Mouse (Mus musculus) heart, embryonic 16.5 days (tissue): ENCODE measurements around the gene Lexm. TPM values are rescaled to one million over a fixed set of nuclear protein-coding genes. Genes with fewer than 3 reads are reported as not detected.

Experiments
- ATAC-seq: fragments of 200-750 bp; cut with Nextera tagmentation; replicated peaks from 2 replicates; pipeline ENCODE4 v1.8.0; 2017; ENCODE audit warnings: moderate number of reproducible peaks; ENCODE audit not compliant: insufficient read depth, low FRiP score; ENCODE audit errors: extremely low read depth
- H3K27ac ChIP-seq: fragments of 300-500 bp; sonication (generic); 2 replicates; pipeline ENCODE4 v1.5.1; 2014; ENCODE audit warnings: mild to moderate bottlenecking, low read length, control low read depth, moderate library complexity
- H3K27me3 ChIP-seq: fragments of 300-500 bp; sonication (generic); 2 replicates; pipeline ENCODE4 v1.6.1; 2014; ENCODE audit warnings: low read length, mixed read lengths; ENCODE audit not compliant: control insufficient read depth, insufficient read depth
- H3K36me3 ChIP-seq: fragments of 300-500 bp; sonication (generic); 2 replicates; pipeline ENCODE4 v1.6.1; 2014; ENCODE audit not compliant: control insufficient read depth, insufficient read depth
- H3K4me1 ChIP-seq: fragments of 300-500 bp; sonication (generic); 2 replicates; pipeline ENCODE4 v1.6.1; 2014; ENCODE audit warnings: low read length, mixed read lengths; ENCODE audit not compliant: control insufficient read depth, insufficient read depth
- H3K4me2 ChIP-seq: fragments of 300-500 bp; sonication (generic); 2 replicates; pipeline ENCODE4 v1.6.1; 2014; ENCODE audit warnings: low read depth, mild to moderate bottlenecking, control low read depth, low read length
- H3K4me3 ChIP-seq: fragments of 300-500 bp; sonication (generic); 2 replicates; pipeline ENCODE4 v1.5.1; 2014; ENCODE audit warnings: mild to moderate bottlenecking, control low read depth, low read length
- H3K9ac ChIP-seq: fragments of 300-500 bp; sonication (generic); 2 replicates; pipeline ENCODE4 v1.6.1; 2014; ENCODE audit warnings: low read length, control low read depth
- H3K9me3 ChIP-seq: fragments of 300-500 bp; sonication (generic); replicated peaks from 2 replicates; pipeline ENCODE4 v1.6.1; 2016; ENCODE audit warnings: low read length; ENCODE audit not compliant: control insufficient read depth
- WGBS: fragments of 180-500 bp; shearing (Covaris S2); extraction: QIAGEN DNeasy Blood & Tissue Kit; methylation state at CpG from one replicate; pipeline ENCODE4 v1.1.7; 2014; 5-methylcytosine and 5-hydroxymethylcytosine counted together
- polyA plus RNA-seq: library from polyadenylated mRNA; unstranded; fragments of >200 nt; fragmentation: Nextera tagmentation; extraction: Ambion mirVana; gene quantifications from 2 replicates; pipeline ENCODE4 v1.2.1, GENCODE M21; 2015

Lexm gene
- polyA plus RNA-seq: not detected in 2 replicates

DNA sequence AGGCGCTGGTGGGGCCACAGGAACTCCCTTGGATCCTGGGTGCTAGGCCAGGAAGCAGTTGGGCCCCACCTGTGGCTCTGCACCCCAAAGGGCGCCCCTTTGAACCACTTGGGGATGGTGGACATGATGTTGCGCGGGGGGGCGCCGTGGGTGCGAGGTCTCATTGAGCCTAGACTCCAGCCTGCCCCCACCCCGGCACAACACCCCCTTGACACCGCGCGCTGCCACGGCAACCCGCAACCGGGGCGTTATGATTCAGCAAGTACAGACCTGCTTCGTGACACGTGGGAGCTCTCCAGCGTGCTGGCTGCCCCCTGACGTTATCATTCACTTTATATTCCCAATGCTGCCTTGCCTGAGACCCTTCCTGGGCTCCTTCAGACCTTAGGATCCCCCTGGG, at the start of gene Lexm:
TSS of gene Lexm (minus strand) at position 186 of the 400 bp plus-strand sequence.
- no peak for ATAC-seq
- Histone ChIP-seq H3K9ac (no peak within 1 kb of the TSS), H3K9me3 (no peaks in the 10 kb centered on the region), H3K27ac (no peak within 1 kb of the TSS), H3K4me3 (no peak within 1 kb of the TSS), H3K4me1 (0 out of 2 replicates have a peak, but pooled peaks cover 2% of the 10 kb centered on the region), H3K36me3 (no peaks in the 10 kb centered on the region), H3K27me3 (peaks cover 27% of the 10 kb centered on the region), H3K4me2 (peak within 1 kb of the TSS; percentile 49; the same call in 1 of the 2 replicates)
- WGBS: 2% methylated on average over 19 of the region's 19 CpGs

DNA sequence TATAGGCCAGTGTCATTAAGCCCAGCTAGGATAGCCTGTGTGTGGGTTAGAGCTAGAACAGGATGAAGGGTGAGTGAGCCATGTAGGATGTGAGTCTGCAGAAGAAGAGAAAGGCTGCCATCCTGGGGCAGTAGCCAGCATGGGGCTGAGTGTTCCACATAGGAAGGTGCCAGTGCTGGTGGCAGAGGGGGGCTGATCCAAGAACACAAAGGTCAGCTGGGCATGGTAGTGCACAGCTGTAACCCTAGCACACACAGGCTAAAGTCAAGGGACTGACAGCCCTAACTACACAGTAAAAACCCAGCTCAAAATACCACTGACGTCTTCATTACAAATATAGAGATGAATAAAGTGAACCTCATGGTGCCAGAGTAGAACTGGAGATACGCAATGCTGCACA, 49.5 kb upstream of the Lexm start:
- 91% methylated on average over 2 of the region's 2 CpGs for WGBS
- no peak overlapping the region for H3K4me2 ChIP-seq
- no peaks in the 10 kb centered on the region for H3K4me1 ChIP-seq
- ATAC-seq: no peak
- H3K27me3 ChIP-seq: no peaks in the 10 kb centered on the region
- no peak overlapping the region for H3K27ac ChIP-seq
- H3K4me3 ChIP-seq: no peak overlapping the region
- no peak overlapping the region for H3K9ac ChIP-seq
- peaks cover 95% of the 10 kb centered on the region for H3K36me3 ChIP-seq
- no peaks in the 10 kb centered on the region for H3K9me3 ChIP-seq

DNA sequence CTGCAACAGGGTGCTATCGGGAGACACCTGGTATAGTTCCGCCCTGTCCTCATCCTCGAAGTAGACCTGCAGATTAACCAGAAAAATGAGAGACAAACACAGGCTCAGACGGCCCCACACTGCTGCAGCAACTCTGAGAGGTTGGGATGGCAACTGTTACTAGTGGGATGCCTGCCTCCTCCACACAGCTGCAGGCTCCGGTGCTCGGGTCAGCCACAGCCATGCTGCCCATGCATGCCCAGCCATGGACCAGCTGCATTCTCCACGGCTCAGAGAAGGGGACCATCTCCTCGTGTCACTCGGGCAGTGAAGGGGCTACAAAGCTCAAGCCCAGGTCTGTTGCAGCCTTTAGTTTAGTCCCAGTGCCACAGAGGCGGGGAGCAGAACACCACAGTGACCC, 48.6 kb upstream of the Lexm start:
- no peak for ATAC-seq
- Histone ChIP-seq H3K36me3 (peaks cover 94% of the 10 kb centered on the region), H3K9ac (no peak overlapping the region), H3K9me3 (no peaks in the 10 kb centered on the region), H3K27ac (no peak overlapping the region), H3K4me3 (no peak overlapping the region), H3K27me3 (no peaks in the 10 kb centered on the region), H3K4me2 (no peak overlapping the region), H3K4me1 (no peaks in the 10 kb centered on the region)
- WGBS: 88% methylated on average over 10 of the region's 10 CpGs

DNA sequence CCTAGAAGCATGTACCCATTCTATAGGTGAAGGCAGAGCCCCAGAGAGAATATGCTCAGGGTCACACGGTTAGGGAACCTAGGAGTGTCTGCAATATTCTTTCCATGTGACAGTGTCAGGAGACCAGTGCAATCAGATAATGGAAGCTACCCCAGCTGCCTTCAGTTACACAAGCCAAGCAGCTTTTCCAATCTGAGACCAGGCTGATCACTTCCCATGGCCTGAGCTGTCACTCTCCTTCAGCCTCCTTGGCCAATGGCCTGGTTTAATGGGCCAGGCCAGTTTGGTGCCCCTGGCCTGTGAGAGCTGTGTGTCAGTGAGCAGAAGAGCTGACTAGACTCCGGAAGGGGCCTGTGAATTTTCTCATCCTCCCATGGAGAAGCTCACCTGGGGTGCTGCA, 48.2 kb upstream of the Lexm start:
- Histone ChIP-seq H3K36me3 (peaks cover 90% of the 10 kb centered on the region), H3K4me3 (no peak overlapping the region), H3K4me2 (no peak overlapping the region), H3K27ac (no peak overlapping the region), H3K9ac (no peak overlapping the region), H3K4me1 (no peaks in the 10 kb centered on the region), H3K9me3 (no peaks in the 10 kb centered on the region), H3K27me3 (no peaks in the 10 kb centered on the region)
- 92% methylated on average over 2 of the region's 2 CpGs for WGBS
- no peak for ATAC-seq

DNA sequence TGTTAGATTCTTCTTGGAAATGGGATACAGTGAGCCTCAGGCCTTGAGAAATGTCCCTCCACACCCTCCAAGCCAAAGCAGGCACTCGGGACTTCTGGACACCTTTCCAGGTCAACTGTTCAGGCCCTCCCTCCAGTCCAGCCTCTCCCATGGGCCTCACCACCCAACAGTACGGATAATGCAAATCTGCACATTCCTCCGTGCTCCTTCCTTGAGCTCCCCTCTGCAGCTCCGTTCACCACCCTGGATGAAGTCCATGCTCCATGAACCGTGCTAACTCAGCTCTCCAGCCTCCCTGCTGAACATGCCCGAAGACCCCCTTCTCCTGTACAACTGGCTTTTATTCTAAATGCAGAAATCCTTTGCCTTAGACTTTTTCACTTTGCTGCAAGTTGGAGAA, 47.7 kb upstream of the Lexm start:
- H3K27ac ChIP-seq: no peak overlapping the region
- no peak overlapping the region for H3K9ac ChIP-seq
- no peaks in the 10 kb centered on the region for H3K4me1 ChIP-seq
- no peak for ATAC-seq
- 80% methylated on average over 6 of the region's 6 CpGs for WGBS
- peaks cover 90% of the 10 kb centered on the region for H3K36me3 ChIP-seq
- no peaks in the 10 kb centered on the region for H3K9me3 ChIP-seq
- H3K27me3 ChIP-seq: no peaks in the 10 kb centered on the region
- no peak overlapping the region for H3K4me2 ChIP-seq
- no peak overlapping the region for H3K4me3 ChIP-seq

DNA sequence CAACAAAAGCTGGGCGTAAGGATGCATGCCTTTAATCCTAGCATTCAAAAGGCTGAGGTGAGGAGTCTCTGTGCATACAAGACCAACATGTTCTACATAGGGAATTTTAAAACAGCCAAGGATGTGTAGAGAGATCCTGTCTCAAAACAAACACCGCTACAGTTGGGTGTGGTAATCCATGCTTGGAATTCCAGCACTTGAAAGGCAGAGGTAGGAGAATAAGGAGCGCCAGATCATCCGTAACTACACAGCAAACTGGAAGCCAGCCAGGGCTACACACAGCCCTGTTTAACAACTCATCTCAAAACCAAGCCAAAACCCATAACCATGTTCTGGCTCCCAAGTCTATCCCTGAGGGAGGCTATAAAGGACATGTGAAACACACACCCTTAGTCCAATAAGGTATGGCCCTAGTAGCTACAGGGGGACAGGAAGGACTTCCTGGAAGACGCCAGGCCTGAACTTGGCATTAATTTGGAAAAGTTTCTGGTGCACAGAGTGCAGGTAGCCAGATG, 47.0 kb upstream of the Lexm start:
- Histone ChIP-seq H3K9me3 (no peaks in the 10 kb centered on the region), H3K4me3 (no peak overlapping the region), H3K4me1 (no peaks in the 10 kb centered on the region), H3K27me3 (no peaks in the 10 kb centered on the region), H3K4me2 (no peak overlapping the region), H3K9ac (no peak overlapping the region), H3K27ac (no peak overlapping the region), H3K36me3 (peaks cover 89% of the 10 kb centered on the region)
- no peak for ATAC-seq
- WGBS: 79% methylated on average over 5 of the region's 5 CpGs

DNA sequence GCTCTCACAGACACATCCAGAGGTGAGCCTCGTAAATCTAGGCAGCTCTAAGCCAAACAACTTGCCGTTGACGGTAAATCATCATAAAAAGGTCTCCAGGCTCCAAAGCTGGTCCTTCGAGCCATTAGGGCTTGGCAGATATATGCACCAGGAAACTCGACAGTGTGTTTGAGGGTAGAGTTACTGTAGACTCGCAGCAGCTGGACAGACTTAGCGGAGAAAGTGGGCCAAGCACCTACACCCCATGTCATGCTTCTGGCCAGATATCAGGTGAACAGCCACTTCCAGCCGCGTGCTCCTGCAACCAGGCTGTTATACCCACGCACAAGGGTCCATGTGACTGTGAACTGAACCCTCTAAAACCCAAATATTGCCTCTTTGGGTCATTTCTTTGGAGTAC, 38.6 kb upstream of the Lexm start:
- Histone ChIP-seq H3K4me2 (no peak overlapping the region), H3K4me3 (no peak overlapping the region), H3K27ac (no peak overlapping the region), H3K9ac (no peak overlapping the region), H3K36me3 (peaks cover 37% of the 10 kb centered on the region), H3K9me3 (no peaks in the 10 kb centered on the region), H3K4me1 (peaks cover 6% of the 10 kb centered on the region), H3K27me3 (no peaks in the 10 kb centered on the region)
- WGBS: 88% methylated on average over 10 of the region's 10 CpGs
- no peak for ATAC-seq

DNA sequence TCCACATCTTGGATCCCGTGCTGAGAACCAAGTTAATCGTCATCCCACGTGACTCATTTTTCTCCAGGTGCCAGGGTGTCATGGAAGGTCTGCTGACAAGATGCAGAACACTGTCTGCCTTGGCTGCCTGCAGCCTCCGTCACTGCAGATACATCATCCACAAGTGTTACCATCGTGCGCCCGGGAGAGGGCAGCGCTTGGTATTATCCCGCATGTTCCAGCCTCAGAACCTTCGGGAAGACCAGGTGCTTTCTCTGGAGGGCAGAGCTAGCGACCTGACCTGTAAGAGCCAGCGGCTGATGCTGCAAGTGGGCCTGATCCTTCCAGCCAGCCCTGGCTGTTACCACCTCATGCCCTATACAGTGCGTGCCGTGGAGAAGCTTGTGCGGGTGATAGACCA, 36.0 kb upstream of the Lexm start:
- Histone ChIP-seq H3K4me1 (peaks cover 6% of the 10 kb centered on the region), H3K27me3 (peaks cover 11% of the 10 kb centered on the region), H3K4me3 (no peak overlapping the region), H3K27ac (no peak overlapping the region), H3K9ac (no peak overlapping the region), H3K9me3 (no peaks in the 10 kb centered on the region), H3K4me2 (no peak overlapping the region), H3K36me3 (peaks cover 23% of the 10 kb centered on the region)
- no peak for ATAC-seq
- WGBS: 90% methylated on average over 15 of the region's 15 CpGs

DNA sequence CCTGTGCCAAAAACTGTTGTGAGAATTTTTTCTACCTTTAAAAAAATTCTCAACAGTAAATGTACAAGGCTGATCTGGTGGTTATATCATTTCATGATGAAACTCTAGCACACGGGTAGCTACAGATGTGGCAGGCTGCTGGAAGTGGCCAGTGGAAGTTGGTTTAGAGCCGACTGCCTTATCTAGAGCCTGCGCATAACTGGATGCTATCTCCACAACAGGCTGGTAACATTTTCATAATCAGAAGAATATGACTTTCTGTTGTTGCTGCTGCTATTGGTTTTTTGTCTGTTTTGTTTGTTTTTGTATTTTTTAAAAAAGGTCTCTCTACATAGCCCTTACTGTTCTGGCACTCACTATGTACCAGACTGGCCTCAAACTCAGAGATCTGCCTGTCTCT, 35.5 kb upstream of the Lexm start:
- Histone ChIP-seq H3K27ac (no peak overlapping the region), H3K27me3 (peaks cover 11% of the 10 kb centered on the region), H3K9me3 (no peaks in the 10 kb centered on the region), H3K4me3 (no peak overlapping the region), H3K36me3 (peaks cover 21% of the 10 kb centered on the region), H3K4me2 (no peak overlapping the region), H3K9ac (no peak overlapping the region), H3K4me1 (peaks cover 6% of the 10 kb centered on the region)
- no peak for ATAC-seq
- 90% methylated on average over 3 of the region's 3 CpGs for WGBS
